Mouse (Mus musculus) MEL (cell line): ENCODE data around the gene Ndufv1. TPM values are rescaled to one million over a fixed set of nuclear protein-coding genes. Genes with fewer than 3 reads are reported as not detected.

Experiments
- DNase-seq: peaks from one replicate; pipeline ENCODE4 v3.0.0; 2011; ENCODE audit warnings: low read depth, low spot score
- H3K27ac ChIP-seq: 2 replicates; pipeline ENCODE4 v1.5.1; 2012; ENCODE audit warnings: low read depth, mild to moderate bottlenecking, control low read depth, low read length, moderate library complexity; ENCODE audit not compliant: control insufficient read depth
- H3K27me3 ChIP-seq, 2 experiments: fragments of 150-350 bp in 1 of 2; sonication (generic) in 1 of 2; 2 replicates each; pipeline ENCODE4 v1.6.1; 2012; ENCODE audit warnings: low read length in 2 of 2, mild to moderate bottlenecking in 2 of 2, improper control_type of control experiment in 1 of 2, moderate library complexity in 1 of 2; ENCODE audit not compliant: insufficient read depth in 2 of 2, control insufficient read depth in 1 of 2
- H3K36me3 ChIP-seq, 2 experiments: 2 replicates each; pipeline ENCODE4 v1.6.1; 2012 to 2014; ENCODE audit warnings: low read length in 2 of 2, improper control_type of control experiment in 1 of 2, inconsistent platforms in 1 of 2, mild to moderate bottlenecking in 1 of 2; ENCODE audit not compliant: insufficient read depth in 2 of 2, control insufficient read depth in 1 of 2
- H3K4me1 ChIP-seq, 2 experiments: fragments of 150-350 bp in 1 of 2; sonication (generic) in 1 of 2; 2 replicates each; pipeline ENCODE4 v1.6.1; 2012; ENCODE audit warnings: low read length in 2 of 2, improper control_type of control experiment in 1 of 2, mild to moderate bottlenecking in 1 of 2; ENCODE audit not compliant: insufficient read depth in 2 of 2, control insufficient read depth in 1 of 2
- H3K4me3 ChIP-seq, 2 experiments: fragments of 150-350 bp in 1 of 2; sonication (generic) in 1 of 2; 2 replicates each; pipeline ENCODE4 v1.5.1; 2012; ENCODE audit warnings: low read depth in 2 of 2, low read length in 2 of 2, mild to moderate bottlenecking in 2 of 2, moderate library complexity in 2 of 2, control low read depth in 1 of 2, improper control_type of control experiment in 1 of 2; ENCODE audit not compliant: control insufficient read depth in 1 of 2, insufficient read depth in 1 of 2
- H3K79me2 ChIP-seq: 2 replicates; pipeline ENCODE4 v1.6.1; 2012; ENCODE audit warnings: mild to moderate bottlenecking, low read length, moderate library complexity; ENCODE audit not compliant: control insufficient read depth, poor library complexity, insufficient read depth
- H3K9ac ChIP-seq: 2 replicates; pipeline ENCODE4 v1.6.1; 2012; ENCODE audit warnings: low read depth, mild to moderate bottlenecking, control low read depth, low read length, moderate library complexity; ENCODE audit not compliant: control insufficient read depth, poor library complexity, severe bottlenecking
- H3K9me3 ChIP-seq: fragments of 150-350 bp; sonication (generic); replicated peaks from 2 replicates; pipeline ENCODE4 v1.6.1; 2012; ENCODE audit warnings: mild to moderate bottlenecking, low read length, improper control_type of control experiment, moderate library complexity; ENCODE audit not compliant: insufficient read depth
- CHD1 ChIP-seq: IDR thresholded peaks from 2 replicates; pipeline ENCODE4 v1.6.1; 2012; ENCODE audit warnings: low read depth, mild to moderate bottlenecking, inconsistent platforms, low read length, improper control_type of control experiment
- EP300 ChIP-seq, 2 experiments: IDR thresholded peaks; 2 replicates each; pipeline ENCODE4 v1.6.1; 2011; ENCODE audit warnings: improper control_type of control experiment in 2 of 2, low read length in 2 of 2, low read depth in 1 of 2, mild to moderate bottlenecking in 1 of 2
- ETS1 ChIP-seq: IDR thresholded peaks from 2 replicates; pipeline ENCODE4 v1.6.1; 2012; ENCODE audit warnings: low read depth, mild to moderate bottlenecking, inconsistent platforms, low read length, improper control_type of control experiment, moderate library complexity
- GABPA ChIP-seq: IDR thresholded peaks from 2 replicates; pipeline ENCODE4 v1.6.1; 2012; ENCODE audit warnings: low read depth, mild to moderate bottlenecking, inconsistent platforms, low read length, improper control_type of control experiment, moderate library complexity
- HCFC1 ChIP-seq: IDR thresholded peaks from 2 replicates; pipeline ENCODE4 v1.6.1; 2012; ENCODE audit warnings: low read depth, mild to moderate bottlenecking, inconsistent platforms, low read length, improper control_type of control experiment, moderate library complexity
- JUND ChIP-seq: IDR thresholded peaks from 2 replicates; pipeline ENCODE4 v1.6.1; 2011; ENCODE audit warnings: low read depth, mild to moderate bottlenecking, improper control_type of control experiment, low read length
- MAX ChIP-seq: IDR thresholded peaks from 2 replicates; pipeline ENCODE4 v1.6.1; 2011; ENCODE audit warnings: low read length, improper control_type of control experiment
- MEF2A ChIP-seq: IDR thresholded peaks from 2 replicates; pipeline ENCODE4 v1.6.1; 2014; ENCODE audit warnings: low read depth, mild to moderate bottlenecking, inconsistent platforms, low read length, improper control_type of control experiment; ENCODE audit not compliant: poor library complexity, insufficient replicate concordance, severe bottlenecking; ENCODE audit errors: extremely low read depth
- MYC ChIP-seq: IDR thresholded peaks from 2 replicates; pipeline ENCODE4 v1.6.1; 2011; ENCODE audit warnings: low read depth, mild to moderate bottlenecking, low read length, improper control_type of control experiment, moderate library complexity
- NELFE ChIP-seq: IDR thresholded peaks from 2 replicates; pipeline ENCODE4 v1.6.1; 2011; ENCODE audit warnings: low read depth, low read length, improper control_type of control experiment
- POLR2AphosphoS2 ChIP-seq: IDR thresholded peaks from 2 replicates; pipeline ENCODE4 v1.6.1; 2011; ENCODE audit warnings: low read length, improper control_type of control experiment
- RCOR1 ChIP-seq: IDR thresholded peaks from 2 replicates; pipeline ENCODE4 v1.6.1; 2012; ENCODE audit warnings: low read depth, mild to moderate bottlenecking, inconsistent platforms, low read length, improper control_type of control experiment
- ZC3H11A ChIP-seq: IDR thresholded peaks from 2 replicates; pipeline ENCODE4 v1.6.1; 2012; ENCODE audit warnings: low read depth, mild to moderate bottlenecking, inconsistent platforms, low read length, improper control_type of control experiment
- ZKSCAN1 ChIP-seq: IDR thresholded peaks from 2 replicates; pipeline ENCODE4 v1.6.1; 2012; ENCODE audit warnings: low read depth, mild to moderate bottlenecking, inconsistent platforms, low read length, improper control_type of control experiment, moderate library complexity
- ZMIZ1 ChIP-seq: IDR thresholded peaks from 2 replicates; pipeline ENCODE4 v1.6.1; 2012; ENCODE audit warnings: low read depth, mild to moderate bottlenecking, inconsistent platforms, low read length, improper control_type of control experiment, moderate library complexity
- ZNF384 ChIP-seq: IDR thresholded peaks from 2 replicates; pipeline ENCODE4 v1.6.1; 2012; ENCODE audit warnings: low read depth, mild to moderate bottlenecking, inconsistent platforms, low read length, improper control_type of control experiment
- polyA plus RNA-seq, 2 experiments: library from polyadenylated mRNA; stranded (reverse) in 1 of 2; unstranded in 1 of 2; fragments of >175 nt in 1 of 2; fragments of >200 nt in 1 of 2; gene quantifications; 2 replicates each; pipeline versions ENCODE4 v1.2.1 to v1.2.4; 2012; ENCODE audit warnings: low replicate concordance in 2 of 2, low read depth in 1 of 2; ENCODE audit not compliant: insufficient read length in 2 of 2, insufficient read depth in 1 of 2, missing spikeins in 1 of 2
- total RNA-seq: library from RNA; depleted of rRNA; stranded (reverse); fragments of 300-350 nt; gene quantifications from 2 replicates; pipeline ENCODE4 v1.2.3, GENCODE M21; 2012

Gene Ndufv1
- total and polyA plus RNA-seq, 3 experiments: 218 to 267 TPM; not detected in 1

DNA sequence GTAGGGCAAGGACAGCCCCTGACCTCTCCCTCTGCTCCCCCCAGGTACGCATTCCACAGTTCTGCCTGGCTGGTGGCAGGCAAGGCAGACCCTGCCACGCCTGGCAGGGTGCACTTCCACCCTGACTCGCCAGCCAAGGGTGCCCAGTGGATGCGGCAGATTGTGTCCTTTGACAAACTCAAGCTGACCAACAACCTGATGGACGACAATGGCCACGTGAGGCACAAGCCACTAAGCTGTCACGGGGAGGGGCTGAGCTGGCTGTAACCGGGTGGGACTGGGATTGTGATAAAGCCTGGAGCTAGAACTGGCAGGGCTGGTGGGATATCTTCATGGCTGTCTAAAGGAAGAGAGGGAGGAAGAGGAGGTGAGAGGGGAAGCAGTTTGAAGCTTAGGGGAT, 15.4 kb downstream of the Ndufv1 start:
- Histone ChIP-seq H3K27ac (no peak overlapping the region), H3K79me2 (peaks cover 1% of the 10 kb centered on the region; the same call in 1 of the 2 replicates), H3K27me3 (peaks cover 3 to 8% of the 10 kb centered on the region in 2 experiments), H3K4me1 (peaks cover 0 to 15% of the 10 kb centered on the region in 2 experiments; a peak in 2 of 4 replicates), H3K9ac (no peak overlapping the region), H3K36me3 (peaks cover 0 to 6% of the 10 kb centered on the region in 2 experiments; a peak in 2 of 4 replicates), H3K4me3 (no peak overlapping the region), H3K9me3 (no peaks in the 10 kb centered on the region)
- no peak for DNase-seq
- TF ChIP-seq CHD1 (no peak), ZNF384 (no peak), HCFC1 (no peak), ETS1 (no peak), GABPA (no peak)

DNA sequence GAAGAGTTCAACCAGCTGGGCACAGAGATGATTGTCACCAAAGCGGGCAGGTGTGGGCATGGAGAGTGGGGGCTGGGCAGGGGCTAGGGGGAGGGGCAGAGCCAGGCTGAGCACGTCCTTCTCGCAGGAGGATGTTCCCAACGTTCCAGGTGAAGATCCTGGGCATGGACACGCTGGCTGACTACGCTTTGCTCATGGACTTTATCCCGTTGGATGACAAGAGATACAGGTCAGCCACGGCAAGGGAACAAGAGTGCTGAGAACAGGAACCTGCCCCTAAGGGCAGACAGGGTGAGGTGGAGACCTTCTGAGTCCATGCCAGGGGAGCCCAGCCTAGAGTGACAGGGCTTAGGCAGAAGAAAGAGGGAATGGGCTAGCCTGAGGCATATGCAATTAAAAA, 15.9 kb downstream of the Ndufv1 start:
- Histone ChIP-seq H3K4me1 (peaks cover 0 to 14% of the 10 kb centered on the region in 2 experiments; a peak in 2 of 4 replicates), H3K27me3 (peaks cover 3 to 8% of the 10 kb centered on the region in 2 experiments), H3K9me3 (no peaks in the 10 kb centered on the region), H3K36me3 (peaks cover 0 to 6% of the 10 kb centered on the region in 2 experiments; a peak in 2 of 4 replicates), H3K79me2 (peaks cover 1% of the 10 kb centered on the region; the same call in 1 of the 2 replicates), H3K9ac (no peak overlapping the region), H3K27ac (no peak overlapping the region), H3K4me3 (no peak overlapping the region)
- DNase-seq: no peak
- TF ChIP-seq GABPA: no peak
- no peak for TF ChIP-seq MYC
- no peak for TF ChIP-seq EP300 (IDR thresholded peaks at IDR 0.05; ENCODE audit: low read depth in 1 of 2, low read length in 2 of 2)
- no peak for TF ChIP-seq MEF2A
- no peak for TF ChIP-seq MAX
- TF ChIP-seq ZC3H11A: no peak
- no peak for TF ChIP-seq NELFE
- TF ChIP-seq ZKSCAN1: no peak
- TF ChIP-seq POLR2AphosphoS2: no peak
- TF ChIP-seq RCOR1: no peak
- TF ChIP-seq ZMIZ1: no peak
- TF ChIP-seq JUND: no peak
